ENCODE assay signal across 25 mouse cellular contexts in the genomic region with DNA sequence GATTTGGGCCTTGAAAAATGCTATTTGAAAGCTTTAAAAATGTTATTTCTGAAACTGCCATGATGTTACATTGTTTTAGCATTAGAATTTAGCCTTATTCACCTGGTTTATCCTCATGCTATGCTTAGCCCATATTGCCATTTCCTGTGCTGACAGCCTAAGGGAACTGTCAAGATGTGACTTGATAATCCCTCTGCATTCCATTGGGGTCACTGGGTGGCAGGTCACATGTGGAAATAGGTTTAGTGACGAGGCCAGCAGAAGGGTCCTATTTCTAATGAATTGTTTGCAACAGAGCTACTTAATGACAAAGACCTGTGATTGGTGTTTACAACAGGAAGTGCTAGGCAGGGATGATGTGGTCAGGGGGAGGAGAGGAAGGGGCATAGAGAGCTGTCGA.
A peak's percentile ranks its signal among the peaks of the same experiment; 100 is the strongest.
DNase-seq lines count a peak whose midpoint lies in the region; ATAC-seq lines count a peak whose summit lies in the region.
"Had no signal": no experiment of that assay in that cellular context is flagged by ENCODE, and none has a peak within 500 bp of the region (broad histone marks: within the 10 kb centered on the region; RNA-seq: fewer than 3 reads in every experiment).

No protein-coding gene starts in this region.

- intact Hi-C loops in heart, postnatal 25 days (cut with DNase I): loop anchor here (5.0 kb wide), 1 partner anchor 308 kb away; no protein-coding TSS in a partner anchor

- no peak overlapping the region for H3K4me3 ChIP-seq in midbrain, embryonic 11.5 days (ENCODE audit: low read depth, low read length)
- H3K4me3 ChIP-seq in midbrain, embryonic 10.5 days: no peak overlapping the region
- H3K4me3 ChIP-seq: erythroblast, embryonic 14.5 days; forebrain, embryonic 12.5 days; heart, embryonic 10.5 days; heart, embryonic 15.5 days; liver, embryonic 15.5 days; lung, embryonic 15.5 days; midbrain, embryonic 13.5 days had no signal

- no peak overlapping the region for H3K4me2 ChIP-seq in midbrain, embryonic 11.5 days
- H3K4me2 ChIP-seq: forebrain, embryonic 12.5 days; heart, embryonic 15.5 days; liver, embryonic 15.5 days; lung, embryonic 15.5 days; midbrain, embryonic 13.5 days had no signal

- no peaks in the 10 kb centered on the region for H3K27me3 ChIP-seq in midbrain, embryonic 11.5 days (ENCODE audit: control insufficient read depth, insufficient read depth, low read length)
- H3K27me3 ChIP-seq in midbrain, embryonic 10.5 days (ENCODE audit: low read depth, poor library complexity, severe bottlenecking): no peaks in the 10 kb centered on the region
- H3K27me3 ChIP-seq: forebrain, embryonic 12.5 days; heart, embryonic 15.5 days; liver, embryonic 15.5 days; lung, embryonic 15.5 days; midbrain, embryonic 13.5 days had no signal

- ATAC-seq in midbrain, embryonic 11.5 days (ENCODE audit: low FRiP score): peak; percentile 22; the same call in 1 of the 2 replicates
- ATAC-seq: CD4-positive, CD25-positive, alpha-beta regulatory T cell, adult 4 months; intestine, postnatal 0 days; midbrain, embryonic 13.5 days had no signal

- no peak overlapping the region for H3K9ac ChIP-seq in midbrain, embryonic 11.5 days (ENCODE audit: low read length)
- H3K9ac ChIP-seq: forebrain, embryonic 12.5 days; heart, embryonic 15.5 days; liver, embryonic 15.5 days; lung, embryonic 15.5 days; midbrain, embryonic 13.5 days had no signal

- H3K9me3 ChIP-seq in midbrain, embryonic 11.5 days (ENCODE audit: control insufficient read depth, low read length): no peaks in the 10 kb centered on the region
- H3K9me3 ChIP-seq in midbrain, embryonic 10.5 days (replicated peaks): no peaks in the 10 kb centered on the region
- H3K9me3 ChIP-seq: forebrain, embryonic 12.5 days; heart, embryonic 10.5 days; heart, embryonic 15.5 days; liver, embryonic 15.5 days; lung, embryonic 15.5 days; midbrain, embryonic 13.5 days had no signal

- H3K4me1 ChIP-seq in midbrain, embryonic 11.5 days (ENCODE audit: control insufficient read depth, insufficient read depth, low read length): no peaks in the 10 kb centered on the region
- 0 out of 2 replicates have a peak, but pooled peaks cover 4% of the 10 kb centered on the region for H3K4me1 ChIP-seq in midbrain, embryonic 10.5 days
- H3K4me1 ChIP-seq: liver, embryonic 15.5 days had no signal

- DNase-seq in heart, adult 11 months: peak; percentile 81
- no peak for DNase-seq in heart, postnatal 25 days (ENCODE audit: low spot score)
- no peak for DNase-seq in midbrain, embryonic 11.5 days (ENCODE audit: low spot score, missing footprints)
- DNase-seq in midbrain, embryonic 10.5 days (ENCODE audit: low spot score): no peak
- DNase-seq in embryo, embryonic 10.5 days (ENCODE audit: low spot score): peak; percentile 52
- DNase-seq in hindlimb bud, embryonic 11.5 days (ENCODE audit: extremely low spot score, low read depth, low spot score): peak; percentile 53
- DNase-seq in B cell, adult 2 months: no peak
- no peak for DNase-seq in cerebellum, postnatal 10 days
- DNase-seq: adrenal gland, postnatal 25 days; cerebellum, adult 11-12 months; cerebellum, adult 9-11 months; gastrocnemius, postnatal 14 days; heart, postnatal 36 days; kidney, postnatal 14 days; layer of hippocampus, adult 9-11 months; liver had no signal

- WGBS in midbrain, embryonic 11.5 days: 49% methylated on average over 2 of the region's 2 CpGs
- WGBS in midbrain, embryonic 10.5 days: 36% methylated on average over 2 of the region's 2 CpGs

- no peaks in the 10 kb centered on the region for H3K36me3 ChIP-seq in midbrain, embryonic 11.5 days (ENCODE audit: control insufficient read depth, insufficient read depth, low read length)
- no peaks in the 10 kb centered on the region for H3K36me3 ChIP-seq in midbrain, embryonic 10.5 days
- H3K36me3 ChIP-seq: forebrain, embryonic 12.5 days; heart, embryonic 15.5 days; liver, embryonic 15.5 days; lung, embryonic 15.5 days; midbrain, embryonic 13.5 days had no signal

- H3K27ac ChIP-seq in midbrain, embryonic 11.5 days (ENCODE audit: low read depth, low read length): no peak overlapping the region
- H3K27ac ChIP-seq in midbrain, embryonic 10.5 days (replicated peaks): no peak overlapping the region
- H3K27ac ChIP-seq: forebrain, embryonic 12.5 days; heart, embryonic 10.5 days; heart, embryonic 15.5 days; liver, embryonic 15.5 days; lung, embryonic 15.5 days; midbrain, embryonic 13.5 days had no signal

Comparison
In these comparisons a context has a peak if more than half of its experiments do, and no peak if none do; other contexts are left out.
1. DNase-seq: peak in heart, adult 11 months (single experiment), embryo, embryonic 10.5 days (single experiment) and hindlimb bud, embryonic 11.5 days (single experiment); none in heart, postnatal 25 days (single experiment), midbrain, embryonic 11.5 days (single experiment), midbrain, embryonic 10.5 days (single experiment), B cell, adult 2 months (0 of 2) and cerebellum, postnatal 10 days (0 of 2).